Mouse (Mus musculus) MEL (cell line): ENCODE measurements around the gene Islr2. TPM values are rescaled to one million over a fixed set of nuclear protein-coding genes. Genes with fewer than 3 reads are reported as not detected.

Experiments used
- DNase-seq: peaks from one replicate; pipeline ENCODE4 v3.0.0; 2011; ENCODE audit warnings: low read depth, low spot score
- H3K27ac ChIP-seq: 2 replicates; pipeline ENCODE4 v1.5.1; 2012; ENCODE audit warnings: low read depth, mild to moderate bottlenecking, control low read depth, low read length, moderate library complexity; ENCODE audit not compliant: control insufficient read depth
- H3K27me3 ChIP-seq, 2 experiments: fragments of 150-350 bp in 1 of 2; sonication (generic) in 1 of 2; 2 replicates each; pipeline ENCODE4 v1.6.1; 2012; ENCODE audit warnings: low read length in 2 of 2, mild to moderate bottlenecking in 2 of 2, improper control_type of control experiment in 1 of 2, moderate library complexity in 1 of 2; ENCODE audit not compliant: insufficient read depth in 2 of 2, control insufficient read depth in 1 of 2
- H3K36me3 ChIP-seq, 2 experiments: 2 replicates each; pipeline ENCODE4 v1.6.1; 2012 to 2014; ENCODE audit warnings: low read length in 2 of 2, improper control_type of control experiment in 1 of 2, inconsistent platforms in 1 of 2, mild to moderate bottlenecking in 1 of 2; ENCODE audit not compliant: insufficient read depth in 2 of 2, control insufficient read depth in 1 of 2
- H3K4me1 ChIP-seq, 2 experiments: fragments of 150-350 bp in 1 of 2; sonication (generic) in 1 of 2; 2 replicates each; pipeline ENCODE4 v1.6.1; 2012; ENCODE audit warnings: low read length in 2 of 2, improper control_type of control experiment in 1 of 2, mild to moderate bottlenecking in 1 of 2; ENCODE audit not compliant: insufficient read depth in 2 of 2, control insufficient read depth in 1 of 2
- H3K4me3 ChIP-seq, 2 experiments: fragments of 150-350 bp in 1 of 2; sonication (generic) in 1 of 2; 2 replicates each; pipeline ENCODE4 v1.5.1; 2012; ENCODE audit warnings: low read depth in 2 of 2, low read length in 2 of 2, mild to moderate bottlenecking in 2 of 2, moderate library complexity in 2 of 2, control low read depth in 1 of 2, improper control_type of control experiment in 1 of 2; ENCODE audit not compliant: control insufficient read depth in 1 of 2, insufficient read depth in 1 of 2
- H3K79me2 ChIP-seq: 2 replicates; pipeline ENCODE4 v1.6.1; 2012; ENCODE audit warnings: mild to moderate bottlenecking, low read length, moderate library complexity; ENCODE audit not compliant: control insufficient read depth, poor library complexity, insufficient read depth
- H3K9ac ChIP-seq: 2 replicates; pipeline ENCODE4 v1.6.1; 2012; ENCODE audit warnings: low read depth, mild to moderate bottlenecking, control low read depth, low read length, moderate library complexity; ENCODE audit not compliant: control insufficient read depth, poor library complexity, severe bottlenecking
- H3K9me3 ChIP-seq: fragments of 150-350 bp; sonication (generic); replicated peaks from 2 replicates; pipeline ENCODE4 v1.6.1; 2012; ENCODE audit warnings: mild to moderate bottlenecking, low read length, improper control_type of control experiment, moderate library complexity; ENCODE audit not compliant: insufficient read depth
- BHLHE40 ChIP-seq: IDR thresholded peaks from 2 replicates; pipeline ENCODE4 v1.6.1; 2012; ENCODE audit warnings: low read depth, mild to moderate bottlenecking, inconsistent platforms, low read length, improper control_type of control experiment, borderline replicate concordance
- CTCF ChIP-seq, 3 experiments: IDR thresholded peaks in 2 of 3; conservative IDR thresholded peaks in 1 of 3; 2 replicates each; pipeline ENCODE4 v1.5.1; 2011 to 2012; ENCODE audit warnings: low read length in 3 of 3, low read depth in 2 of 3, mild to moderate bottlenecking in 2 of 3, improper control_type of control experiment in 1 of 3, inconsistent platforms in 1 of 3, mixed read lengths in 1 of 3, moderate library complexity in 1 of 3; ENCODE audit not compliant: control insufficient read depth in 1 of 3, insufficient read depth in 1 of 3, poor library complexity in 1 of 3, severe bottlenecking in 1 of 3
- ELF1 ChIP-seq: IDR thresholded peaks from 2 replicates; pipeline ENCODE4 v1.6.1; 2014; ENCODE audit warnings: low read depth, mild to moderate bottlenecking, inconsistent platforms, low read length, improper control_type of control experiment, moderate library complexity
- EP300 ChIP-seq, 2 experiments: IDR thresholded peaks; 2 replicates each; pipeline ENCODE4 v1.6.1; 2011; ENCODE audit warnings: improper control_type of control experiment in 2 of 2, low read length in 2 of 2, low read depth in 1 of 2, mild to moderate bottlenecking in 1 of 2
- ETS1 ChIP-seq: IDR thresholded peaks from 2 replicates; pipeline ENCODE4 v1.6.1; 2012; ENCODE audit warnings: low read depth, mild to moderate bottlenecking, inconsistent platforms, low read length, improper control_type of control experiment, moderate library complexity
- GATA1 ChIP-seq: IDR thresholded peaks from 2 replicates; pipeline ENCODE4 v1.6.1; 2011; ENCODE audit warnings: low read depth, low read length, improper control_type of control experiment
- MAFK ChIP-seq: IDR thresholded peaks from 2 replicates; pipeline ENCODE4 v1.6.1; 2011; ENCODE audit warnings: low read depth, mild to moderate bottlenecking, low read length, improper control_type of control experiment, borderline replicate concordance
- MYB ChIP-seq: IDR thresholded peaks from 2 replicates; pipeline ENCODE4 v1.6.1; 2011; ENCODE audit warnings: mild to moderate bottlenecking, low read depth, low read length, improper control_type of control experiment
- RCOR1 ChIP-seq: IDR thresholded peaks from 2 replicates; pipeline ENCODE4 v1.6.1; 2012; ENCODE audit warnings: low read depth, mild to moderate bottlenecking, inconsistent platforms, low read length, improper control_type of control experiment
- SIN3A ChIP-seq: IDR thresholded peaks from 2 replicates; pipeline ENCODE4 v1.6.1; 2012; ENCODE audit warnings: low read length, improper control_type of control experiment, inconsistent platforms
- SMC3 ChIP-seq: IDR thresholded peaks from 2 replicates; pipeline ENCODE4 v1.6.1; 2011; ENCODE audit warnings: low read depth, low read length, improper control_type of control experiment
- TAL1 ChIP-seq: IDR thresholded peaks from 2 replicates; pipeline ENCODE4 v1.6.1; 2012; ENCODE audit warnings: mild to moderate bottlenecking, inconsistent platforms, low read length, moderate library complexity, mixed read lengths
- TBP ChIP-seq: IDR thresholded peaks from 2 replicates; pipeline ENCODE4 v1.8.0; 2011; ENCODE audit warnings: low read depth, low read length, improper control_type of control experiment
- TCF12 ChIP-seq: IDR thresholded peaks from 2 replicates; pipeline ENCODE4 v1.6.1; 2014; ENCODE audit warnings: low read depth, mild to moderate bottlenecking, inconsistent platforms, low read length, improper control_type of control experiment, moderate library complexity
- USF2 ChIP-seq, 2 experiments: IDR thresholded peaks; 2 replicates each; pipeline ENCODE4 v1.6.1; 2011 to 2012; ENCODE audit warnings: improper control_type of control experiment in 2 of 2, low read length in 2 of 2, borderline replicate concordance in 1 of 2, inconsistent platforms in 1 of 2, low read depth in 1 of 2, mild to moderate bottlenecking in 1 of 2; ENCODE audit not compliant: insufficient read depth in 1 of 2
- ZKSCAN1 ChIP-seq: IDR thresholded peaks from 2 replicates; pipeline ENCODE4 v1.6.1; 2012; ENCODE audit warnings: low read depth, mild to moderate bottlenecking, inconsistent platforms, low read length, improper control_type of control experiment, moderate library complexity
- polyA plus RNA-seq, 2 experiments: library from polyadenylated mRNA; stranded (reverse) in 1 of 2; unstranded in 1 of 2; fragments of >175 nt in 1 of 2; fragments of >200 nt in 1 of 2; gene quantifications; 2 replicates each; pipeline versions ENCODE4 v1.2.1 to v1.2.4; 2012; ENCODE audit warnings: low replicate concordance in 2 of 2, low read depth in 1 of 2; ENCODE audit not compliant: insufficient read length in 2 of 2, insufficient read depth in 1 of 2, missing spikeins in 1 of 2
- total RNA-seq: library from RNA; depleted of rRNA; stranded (reverse); fragments of 300-350 nt; gene quantifications from 2 replicates; pipeline ENCODE4 v1.2.3, GENCODE M21; 2012

Gene Islr2
- total and polyA plus RNA-seq, 3 experiments = 0.15 to 0.17 TPM; not detected in 1

- Histone ChIP-seq H3K9ac (no peak overlapping the region), H3K36me3 (peaks cover 19 to 26% of the 10 kb centered on the region in 2 experiments), H3K27me3 (no peaks in the 10 kb centered on the region), H3K4me1 (peaks cover 0 to 21% of the 10 kb centered on the region in 2 experiments; a peak in 3 of 4 replicates), H3K4me3 (no peak overlapping the region), H3K9me3 (no peaks in the 10 kb centered on the region), H3K79me2 (peaks cover under 1% of the 10 kb centered on the region; the same call in 1 of the 2 replicates), H3K27ac (peak overlapping the region; percentile 2; the same call in 1 of the 2 replicates)
- TF ChIP-seq GATA1 (no peak), RCOR1 (peak; percentile 78), EP300 (IDR thresholded peaks at IDR 0.05; ENCODE audit: low read depth in 1 of 2, low read length in 2 of 2) (peak; percentile 78 to 83), TAL1 (peak; percentile 33), SIN3A (peak; percentile 38; the same call in 1 of the 2 replicates), MAFK (peak; percentile 54; the same call in 1 of the 2 replicates), MYB (peak; percentile 67), ETS1 (peak; percentile 52; the same call in 1 of the 2 replicates), USF2 (IDR thresholded peaks at IDR 0.05; ENCODE audit: borderline replicate concordance in 1 of 2, insufficient read depth in 1 of 2, low read depth in 1 of 2, low read length in 2 of 2) (no peak), ELF1 (peak; percentile 71; the same call in 1 of the 2 replicates), TBP (no peak)
- DNase-seq = peak; percentile 76
Observed at GRCm38 (mm10) chr9:58232374-58232773, 28.3 kb upstream of the Islr2 start.

GRCm38 (mm10) chr9:58231746-58232145 lies 27.6 kb upstream of the Islr2 start:
- Histone ChIP-seq H3K27me3 (no peaks in the 10 kb centered on the region), H3K4me3 (no peak overlapping the region), H3K9ac (no peak overlapping the region), H3K4me1 (peaks cover 0 to 25% of the 10 kb centered on the region in 2 experiments; a peak in 3 of 4 replicates), H3K9me3 (no peaks in the 10 kb centered on the region), H3K27ac (peak overlapping the region; percentile 14; the same call in 1 of the 2 replicates), H3K36me3 (peaks cover 24% of the 10 kb centered on the region in 2 experiments), H3K79me2 (no peaks in the 10 kb centered on the region)
- TF ChIP-seq CTCF (IDR thresholded peaks at IDR 0.05 in 2 of 3, conservative IDR thresholded peaks at IDR 0.05 in 1 of 3; ENCODE audit: control insufficient read depth in 1 of 3, insufficient read depth in 1 of 3, low read depth in 2 of 3, low read length in 3 of 3, poor library complexity in 1 of 3, severe bottlenecking in 1 of 3) (no peak), SMC3 (no peak), BHLHE40 (no peak), TCF12 (no peak), TAL1 (no peak), ZKSCAN1 (no peak)
- DNase-seq = no peak
